Mouse (Mus musculus): Measurements from ENCODE around the gene Runx3. TPM values are rescaled to one million over a fixed set of nuclear protein-coding genes. Genes with fewer than 3 reads are reported as not detected.
"Not testable (repeated sequence)": the region's sequence is repeated elsewhere in the genome, so short reads cannot be mapped to it uniquely, and the experiment has no call there.

The Runx3 gene
- polyA plus RNA-seq, 1 experiment from 2014 or later: not detected

- Histone ChIP-seq H3K27ac (ENCODE audit: low read length) (no peak overlapping the region), H3K9ac (ENCODE audit: low read depth, low read length) (no peak overlapping the region), H3K4me3 (ENCODE audit: low read depth, low read length) (no peak overlapping the region), H3K4me1 (ENCODE audit: control insufficient read depth, insufficient read depth, low read length) (peaks cover 3% of the 10 kb centered on the region), H3K9me3 (replicated peaks; ENCODE audit: control insufficient read depth, low read length, poor library complexity, severe bottlenecking) (no peaks in the 10 kb centered on the region), H3K36me3 (ENCODE audit: control insufficient read depth, insufficient read depth, low read length) (no peaks in the 10 kb centered on the region), H3K27me3 (ENCODE audit: control insufficient read depth, insufficient read depth, low read depth, low read length) (peaks cover 45% of the 10 kb centered on the region), H3K4me2 (ENCODE audit: low read length) (no peak overlapping the region)
- 57% methylated on average over 7 of the region's 7 CpGs for WGBS
- ATAC-seq: no peak
These were observed 47.5 kb downstream of the Runx3 start for GRCm38 (mm10) chr4:135167816-135168527.

GRCm38 (mm10) chr4:135169096-135169495 is 48.6 kb downstream of the Runx3 start:
- Histone ChIP-seq H3K4me1 (ENCODE audit: control insufficient read depth, insufficient read depth, low read length) (peaks cover 3% of the 10 kb centered on the region), H3K9me3 (replicated peaks; ENCODE audit: control insufficient read depth, low read length, poor library complexity, severe bottlenecking) (no peaks in the 10 kb centered on the region), H3K9ac (ENCODE audit: low read depth, low read length) (no peak overlapping the region), H3K4me3 (ENCODE audit: low read depth, low read length) (no peak overlapping the region), H3K27me3 (ENCODE audit: control insufficient read depth, insufficient read depth, low read depth, low read length) (peaks cover 43% of the 10 kb centered on the region), H3K4me2 (ENCODE audit: low read length) (no peak overlapping the region), H3K36me3 (ENCODE audit: control insufficient read depth, insufficient read depth, low read length) (no peaks in the 10 kb centered on the region), H3K27ac (ENCODE audit: low read length) (no peak overlapping the region)
- ATAC-seq: no peak
- 77% methylated on average over 10 of the region's 10 CpGs for WGBS

DNA sequence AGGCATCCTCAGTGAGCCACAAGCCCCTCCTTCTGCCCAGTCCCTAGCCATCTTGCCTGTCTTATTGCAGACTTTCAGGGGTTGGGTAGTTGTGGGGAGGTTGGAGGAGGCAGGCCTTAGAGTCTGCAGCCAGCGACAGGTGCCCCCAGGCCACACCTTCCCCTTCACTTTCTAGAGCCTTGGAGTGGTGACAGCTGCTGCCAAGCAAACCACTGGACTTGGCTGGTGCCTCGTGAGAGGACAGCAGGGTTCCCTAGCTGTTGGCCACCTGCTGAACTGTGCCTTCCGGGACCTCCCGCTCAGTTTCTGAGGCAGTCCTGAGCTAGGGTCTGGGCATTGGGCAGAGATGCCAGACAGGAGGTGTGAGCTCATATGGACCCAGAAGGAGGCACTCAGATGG is 49.0 kb downstream of the Runx3 start:
- Histone ChIP-seq H3K9me3 (replicated peaks; ENCODE audit: control insufficient read depth, low read length, poor library complexity, severe bottlenecking) (no peaks in the 10 kb centered on the region), H3K9ac (ENCODE audit: low read depth, low read length) (no peak overlapping the region), H3K27ac (ENCODE audit: low read length) (no peak overlapping the region), H3K4me3 (ENCODE audit: low read depth, low read length) (no peak overlapping the region), H3K4me2 (ENCODE audit: low read length) (no peak overlapping the region), H3K36me3 (ENCODE audit: control insufficient read depth, insufficient read depth, low read length) (no peaks in the 10 kb centered on the region), H3K27me3 (ENCODE audit: control insufficient read depth, insufficient read depth, low read depth, low read length) (peaks cover 44% of the 10 kb centered on the region), H3K4me1 (ENCODE audit: control insufficient read depth, insufficient read depth, low read length) (peaks cover 3% of the 10 kb centered on the region)
- 53% methylated on average over 4 of the region's 4 CpGs for WGBS
- no peak for ATAC-seq

- peaks cover 43% of the 10 kb centered on the region for H3K27me3 ChIP-seq (ENCODE audit: control insufficient read depth, insufficient read depth, low read depth, low read length)
- H3K4me3 ChIP-seq (ENCODE audit: low read depth, low read length): no peak overlapping the region
- no peak overlapping the region for H3K9ac ChIP-seq (ENCODE audit: low read depth, low read length)
- H3K4me2 ChIP-seq (ENCODE audit: low read length): no peak overlapping the region
- 76% methylated on average over 12 of the region's 12 CpGs for WGBS
- H3K36me3 ChIP-seq (ENCODE audit: control insufficient read depth, insufficient read depth, low read length): no peaks in the 10 kb centered on the region
- peaks cover 7% of the 10 kb centered on the region for H3K4me1 ChIP-seq (ENCODE audit: control insufficient read depth, insufficient read depth, low read length)
- no peak for ATAC-seq
- no peaks in the 10 kb centered on the region for H3K9me3 ChIP-seq (replicated peaks; ENCODE audit: control insufficient read depth, low read length, poor library complexity, severe bottlenecking)
- H3K27ac ChIP-seq (ENCODE audit: low read length): no peak overlapping the region
These were observed 50.9 kb downstream of the Runx3 start for GRCm38 (mm10) chr4:135171304-135171875.

GRCm38 (mm10) chr4:135175406-135176120 is 55.1 kb downstream of the Runx3 start:
- H3K4me1 ChIP-seq (ENCODE audit: control insufficient read depth, insufficient read depth, low read length): peaks cover 5% of the 10 kb centered on the region
- H3K36me3 ChIP-seq (ENCODE audit: control insufficient read depth, insufficient read depth, low read length): no peaks in the 10 kb centered on the region
- H3K4me3 ChIP-seq (ENCODE audit: low read depth, low read length): peak overlapping the region; percentile 18
- 7% methylated on average over 36 of the region's 38 CpGs for WGBS
- H3K27ac ChIP-seq (ENCODE audit: low read length): no peak overlapping the region
- H3K9me3 ChIP-seq (replicated peaks; ENCODE audit: control insufficient read depth, low read length, poor library complexity, severe bottlenecking): no peaks in the 10 kb centered on the region
- peaks cover 25% of the 10 kb centered on the region for H3K27me3 ChIP-seq (ENCODE audit: control insufficient read depth, insufficient read depth, low read depth, low read length)
- peak overlapping the region; percentile 48; the same call in 1 of the 2 replicates for H3K9ac ChIP-seq (ENCODE audit: low read depth, low read length)
- no peak for ATAC-seq
- peak overlapping the region; percentile 53 for H3K4me2 ChIP-seq (ENCODE audit: low read length)

GRCm38 (mm10) chr4:135177568-135177967 is 57.1 kb downstream of the Runx3 start:
- no peaks in the 10 kb centered on the region for H3K9me3 ChIP-seq (replicated peaks; ENCODE audit: control insufficient read depth, low read length, poor library complexity, severe bottlenecking)
- H3K27ac ChIP-seq (ENCODE audit: low read length): no peak overlapping the region
- no peak overlapping the region for H3K9ac ChIP-seq (ENCODE audit: low read depth, low read length)
- H3K4me1 ChIP-seq (ENCODE audit: control insufficient read depth, insufficient read depth, low read length): peaks cover 5% of the 10 kb centered on the region
- H3K4me2 ChIP-seq (ENCODE audit: low read length): no peak overlapping the region
- ATAC-seq: no peak
- H3K4me3 ChIP-seq (ENCODE audit: low read depth, low read length): no peak overlapping the region
- H3K27me3 ChIP-seq (ENCODE audit: control insufficient read depth, insufficient read depth, low read depth, low read length): peaks cover 23% of the 10 kb centered on the region
- H3K36me3 ChIP-seq (ENCODE audit: control insufficient read depth, insufficient read depth, low read length): no peaks in the 10 kb centered on the region

GRCm38 (mm10) chr4:135179077-135179481 is 58.6 kb downstream of the Runx3 start:
- H3K4me1 ChIP-seq (ENCODE audit: control insufficient read depth, insufficient read depth, low read length): peaks cover 5% of the 10 kb centered on the region
- H3K27me3 ChIP-seq (ENCODE audit: control insufficient read depth, insufficient read depth, low read depth, low read length): peaks cover 20% of the 10 kb centered on the region
- no peaks in the 10 kb centered on the region for H3K36me3 ChIP-seq (ENCODE audit: control insufficient read depth, insufficient read depth, low read length)
- no peaks in the 10 kb centered on the region for H3K9me3 ChIP-seq (replicated peaks; ENCODE audit: control insufficient read depth, low read length, poor library complexity, severe bottlenecking)
- H3K27ac ChIP-seq (ENCODE audit: low read length): no peak overlapping the region
- H3K4me2 ChIP-seq (ENCODE audit: low read length): no peak overlapping the region
- no peak overlapping the region for H3K9ac ChIP-seq (ENCODE audit: low read depth, low read length)
- WGBS: 19% methylated on average over 5 of the region's 5 CpGs
- no peak overlapping the region for H3K4me3 ChIP-seq (ENCODE audit: low read depth, low read length)
- no peak for ATAC-seq

DNA sequence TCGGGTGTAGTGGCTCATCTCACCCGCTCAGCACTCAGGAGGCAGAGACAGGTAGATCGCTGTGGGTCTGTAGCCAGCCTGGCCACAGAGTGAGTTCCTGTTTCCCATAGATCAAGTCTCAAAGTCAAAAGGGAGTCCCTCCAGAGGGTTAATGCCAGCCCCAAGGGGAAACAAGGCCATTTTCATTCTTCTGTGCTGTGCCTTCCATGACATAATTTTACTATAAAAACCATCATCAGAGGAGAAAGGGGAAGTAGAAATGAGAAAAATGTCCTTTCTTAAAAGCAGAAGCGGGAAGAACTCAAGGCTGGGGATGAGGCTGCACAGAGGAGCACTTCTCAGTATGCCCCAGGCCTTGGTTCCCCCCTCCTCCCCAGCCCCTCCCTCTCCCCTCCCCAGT is 61.4 kb downstream of the Runx3 start:
- H3K9me3 ChIP-seq (replicated peaks; ENCODE audit: control insufficient read depth, low read length, poor library complexity, severe bottlenecking): no peaks in the 10 kb centered on the region
- no peaks in the 10 kb centered on the region; the same call in 1 of the 2 replicates for H3K27me3 ChIP-seq (ENCODE audit: control insufficient read depth, insufficient read depth, low read depth, low read length)
- H3K4me2 ChIP-seq (ENCODE audit: low read length): no peak overlapping the region
- H3K36me3 ChIP-seq (ENCODE audit: control insufficient read depth, insufficient read depth, low read length): no peaks in the 10 kb centered on the region
- no peak overlapping the region for H3K9ac ChIP-seq (ENCODE audit: low read depth, low read length)
- no peak overlapping the region for H3K4me3 ChIP-seq (ENCODE audit: low read depth, low read length)
- no peak overlapping the region for H3K27ac ChIP-seq (ENCODE audit: low read length)
- no peaks in the 10 kb centered on the region for H3K4me1 ChIP-seq (ENCODE audit: control insufficient read depth, insufficient read depth, low read length)
- 94% methylated on average over 4 of the region's 4 CpGs for WGBS
- ATAC-seq: no peak

GRCm38 (mm10) chr4:135184277-135184676 is 63.8 kb downstream of the Runx3 start:
- H3K27me3 ChIP-seq (ENCODE audit: control insufficient read depth, insufficient read depth, low read depth, low read length); H3K9me3 ChIP-seq (replicated peaks; ENCODE audit: control insufficient read depth, low read length, poor library complexity, severe bottlenecking); H3K4me1 ChIP-seq (ENCODE audit: control insufficient read depth, insufficient read depth, low read length); H3K4me2 ChIP-seq (ENCODE audit: low read length); ATAC-seq; H3K9ac ChIP-seq (ENCODE audit: low read depth, low read length); H3K27ac ChIP-seq (ENCODE audit: low read length); H3K4me3 ChIP-seq (ENCODE audit: low read depth, low read length); H3K36me3 ChIP-seq (ENCODE audit: control insufficient read depth, insufficient read depth, low read length): not testable (repeated sequence)
- 96% methylated on average over 5 of the region's 13 CpGs for WGBS
